Mouse (Mus musculus): Measurements from ENCODE around the gene Cend1. TPM values are rescaled to one million over a fixed set of nuclear protein-coding genes. Genes with fewer than 3 reads are reported as not detected.

Cend1 gene
- polyA plus RNA-seq, 1 experiment = 231 TPM

DNA sequence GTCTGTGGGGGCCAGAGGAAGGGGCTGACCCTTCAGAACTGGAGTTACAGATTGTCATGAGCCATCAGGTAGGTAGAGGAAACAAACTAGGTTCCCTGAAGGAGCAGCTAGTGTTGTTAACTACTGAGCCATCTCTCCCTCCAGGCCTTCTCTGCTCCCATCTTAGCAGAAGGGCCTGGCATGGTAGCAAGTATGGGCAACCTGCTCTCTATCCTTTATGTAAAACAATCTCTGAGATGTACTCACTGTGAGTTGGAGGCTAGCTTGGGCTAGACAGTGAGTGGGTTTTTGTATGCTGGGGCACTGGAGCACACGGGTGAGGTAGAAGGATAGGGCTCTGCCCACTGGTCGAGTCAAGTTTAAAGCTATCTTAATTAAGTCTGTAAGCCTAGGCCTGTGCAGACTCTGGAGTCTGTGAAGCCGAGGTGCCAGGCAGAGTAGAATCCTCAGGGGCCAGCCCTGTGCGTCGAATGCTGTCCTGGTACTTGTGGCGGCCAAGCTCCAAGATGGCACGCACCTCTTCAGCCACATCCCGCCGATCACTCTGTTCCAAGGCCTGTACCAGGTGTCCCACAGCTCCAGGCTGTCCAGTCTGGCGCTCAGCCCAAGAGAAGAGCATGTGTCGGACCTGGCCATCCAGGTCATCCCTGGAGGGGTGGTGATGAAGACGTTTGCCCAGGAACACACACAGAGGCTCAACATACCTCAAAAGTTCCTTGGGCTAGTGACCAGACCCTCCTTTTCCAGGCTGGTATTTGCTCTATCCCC is 9.1 kb upstream of the Cend1 start:
- no peak overlapping the region for H3K4me3 ChIP-seq (ENCODE audit: insufficient read depth, low read length)
- TF ChIP-seq CTCF (IDR thresholded peaks at IDR 0.05; ENCODE audit: extremely low read depth, insufficient read depth, low read length) (no peak), POLR2A (IDR thresholded peaks at IDR 0.05; ENCODE audit: extremely low read depth, insufficient read depth, low read length) (no peak)
- H3K27ac ChIP-seq (ENCODE audit: insufficient read depth, low read length) = no peak overlapping the region
- peaks cover 6% of the 10 kb centered on the region for H3K4me1 ChIP-seq (ENCODE audit: control insufficient read depth, insufficient read depth, low read length)

- H3K4me1 ChIP-seq (ENCODE audit: control insufficient read depth, insufficient read depth, low read length) = peaks cover 6% of the 10 kb centered on the region
- peak within 1 kb of the TSS; percentile 79 for H3K27ac ChIP-seq (ENCODE audit: insufficient read depth, low read length)
- TF ChIP-seq CTCF (IDR thresholded peaks at IDR 0.05; ENCODE audit: extremely low read depth, insufficient read depth, low read length) = peak; percentile 53
- TF ChIP-seq POLR2A (IDR thresholded peaks at IDR 0.05; ENCODE audit: extremely low read depth, insufficient read depth, low read length) = peak; percentile 72
- peak within 1 kb of the TSS; percentile 75 for H3K4me3 ChIP-seq (ENCODE audit: insufficient read depth, low read length)
Measured at GRCm38 (mm10) chr7:141437178-141438120, 8.2 kb upstream of the Cend1 start, which contains the start of gene Slc25a22. Slc25a22 (minus strand) TSS chr7:141437892.

DNA sequence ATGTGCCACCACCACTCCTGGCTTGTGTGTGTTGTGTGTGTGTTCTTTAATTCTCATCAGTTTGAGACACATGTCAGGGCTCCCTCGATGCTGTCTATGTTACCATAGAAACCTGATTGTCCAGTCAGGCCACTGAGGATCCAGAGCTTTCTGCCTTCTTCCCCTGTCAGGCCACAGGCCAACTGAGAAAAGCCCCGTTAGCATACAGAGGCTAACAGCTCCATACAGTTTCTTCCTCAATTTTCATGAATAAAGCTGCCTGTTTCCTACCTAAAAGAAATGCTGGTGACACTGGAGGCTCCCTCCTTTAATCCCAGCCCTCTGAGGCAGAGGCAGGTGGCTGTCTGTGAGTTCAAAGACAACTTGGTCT is 7.2 kb upstream of the Cend1 start:
- peaks cover 6% of the 10 kb centered on the region for H3K4me1 ChIP-seq (ENCODE audit: control insufficient read depth, insufficient read depth, low read length)
- TF ChIP-seq POLR2A (IDR thresholded peaks at IDR 0.05; ENCODE audit: extremely low read depth, insufficient read depth, low read length) (no peak), CTCF (IDR thresholded peaks at IDR 0.05; ENCODE audit: extremely low read depth, insufficient read depth, low read length) (no peak)

GRCm38 (mm10) chr7:141435856-141436522 is 6.7 kb upstream of the Cend1 start:
- peak overlapping the region; percentile 50; the same call in 1 of the 2 replicates for H3K27ac ChIP-seq (ENCODE audit: insufficient read depth, low read length)
- TF ChIP-seq CTCF (IDR thresholded peaks at IDR 0.05; ENCODE audit: extremely low read depth, insufficient read depth, low read length) = no peak
- no peak for TF ChIP-seq POLR2A (IDR thresholded peaks at IDR 0.05; ENCODE audit: extremely low read depth, insufficient read depth, low read length)
- H3K4me3 ChIP-seq (ENCODE audit: insufficient read depth, low read length) = peak overlapping the region; percentile 48; the same call in 1 of the 2 replicates
- H3K4me1 ChIP-seq (ENCODE audit: control insufficient read depth, insufficient read depth, low read length) = peaks cover 6% of the 10 kb centered on the region

More for the DNA sequence above, 7.2 kb upstream of the Cend1 start:
- Histone ChIP-seq H3K27ac (ENCODE audit: insufficient read depth, low read length) (no peak overlapping the region), H3K4me3 (ENCODE audit: insufficient read depth, low read length) (peak overlapping the region; percentile 75; the same call in 1 of the 2 replicates)

DNA sequence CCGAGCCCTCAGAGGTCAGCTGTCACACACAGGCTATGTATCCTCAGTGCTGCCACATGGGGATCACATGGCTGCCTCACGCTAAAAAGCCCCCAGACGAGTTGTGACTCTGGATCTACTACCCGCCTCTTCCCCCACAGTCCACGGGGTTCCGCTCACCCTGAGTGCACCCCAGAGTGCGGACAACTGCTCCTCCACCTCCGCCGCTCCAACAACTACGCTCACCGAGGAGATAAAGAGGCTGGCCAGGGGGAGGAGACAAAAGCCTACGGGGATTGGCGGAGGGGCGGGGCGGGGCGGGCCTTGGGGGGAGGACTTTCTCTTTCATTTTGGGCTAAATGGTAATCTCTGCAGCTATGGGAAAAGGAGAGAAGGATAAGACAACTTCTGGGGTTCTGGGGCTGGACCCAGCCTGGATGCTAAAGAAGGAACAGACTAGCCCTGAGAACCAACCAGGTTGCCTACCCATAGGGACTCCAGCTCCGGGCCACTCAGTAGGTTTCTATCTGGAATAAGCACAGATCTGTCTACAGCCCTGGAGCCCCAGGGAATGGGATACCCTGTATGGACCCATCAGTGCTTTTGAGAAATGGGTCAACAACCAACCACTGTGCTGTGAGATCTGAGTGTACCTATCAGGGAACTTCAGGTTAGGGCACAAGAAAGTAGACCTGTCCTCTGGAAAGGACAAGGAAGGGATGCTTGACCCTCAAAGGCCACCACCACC is 6.0 kb upstream of the Cend1 start:
- Histone ChIP-seq H3K4me3 (ENCODE audit: insufficient read depth, low read length) (peak overlapping the region; percentile 48), H3K4me1 (ENCODE audit: control insufficient read depth, insufficient read depth, low read length) (peaks cover 6% of the 10 kb centered on the region), H3K27ac (ENCODE audit: insufficient read depth, low read length) (peak overlapping the region; percentile 50; the same call in 1 of the 2 replicates)
- TF ChIP-seq CTCF (IDR thresholded peaks at IDR 0.05; ENCODE audit: extremely low read depth, insufficient read depth, low read length) (no peak), POLR2A (IDR thresholded peaks at IDR 0.05; ENCODE audit: extremely low read depth, insufficient read depth, low read length) (peak; percentile 83; the same call in 1 of the 2 replicates)

DNA sequence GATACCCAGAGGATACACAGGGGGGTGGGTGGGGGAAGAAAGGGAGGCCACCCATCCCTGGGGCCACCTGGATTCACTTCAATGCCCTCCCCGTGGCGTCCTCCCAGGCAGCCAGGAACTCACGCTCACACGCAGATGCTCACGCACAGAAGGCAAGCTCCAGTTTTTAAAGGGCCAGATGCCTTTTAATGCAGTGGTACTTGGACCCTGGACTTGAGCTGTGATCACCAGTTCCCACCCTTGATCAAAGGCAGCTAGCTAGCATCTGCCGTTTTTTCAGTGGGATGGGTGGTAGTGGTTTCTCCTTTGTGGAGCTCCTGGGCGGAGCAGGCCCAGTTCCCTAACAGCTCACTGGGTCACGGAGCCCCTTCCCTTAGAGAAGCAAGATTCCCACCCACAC is 5.2 kb upstream of the Cend1 start:
- TF ChIP-seq CTCF (IDR thresholded peaks at IDR 0.05; ENCODE audit: extremely low read depth, insufficient read depth, low read length) (no peak), POLR2A (IDR thresholded peaks at IDR 0.05; ENCODE audit: extremely low read depth, insufficient read depth, low read length) (peak; percentile 64; the same call in 1 of the 2 replicates)
- 0 out of 2 replicates have a peak overlapping the region, but pooled peaks have one; percentile 22 for H3K27ac ChIP-seq (ENCODE audit: insufficient read depth, low read length)
- peak overlapping the region; percentile 48 for H3K4me3 ChIP-seq (ENCODE audit: insufficient read depth, low read length)
- H3K4me1 ChIP-seq (ENCODE audit: control insufficient read depth, insufficient read depth, low read length) = peaks cover 6% of the 10 kb centered on the region

DNA sequence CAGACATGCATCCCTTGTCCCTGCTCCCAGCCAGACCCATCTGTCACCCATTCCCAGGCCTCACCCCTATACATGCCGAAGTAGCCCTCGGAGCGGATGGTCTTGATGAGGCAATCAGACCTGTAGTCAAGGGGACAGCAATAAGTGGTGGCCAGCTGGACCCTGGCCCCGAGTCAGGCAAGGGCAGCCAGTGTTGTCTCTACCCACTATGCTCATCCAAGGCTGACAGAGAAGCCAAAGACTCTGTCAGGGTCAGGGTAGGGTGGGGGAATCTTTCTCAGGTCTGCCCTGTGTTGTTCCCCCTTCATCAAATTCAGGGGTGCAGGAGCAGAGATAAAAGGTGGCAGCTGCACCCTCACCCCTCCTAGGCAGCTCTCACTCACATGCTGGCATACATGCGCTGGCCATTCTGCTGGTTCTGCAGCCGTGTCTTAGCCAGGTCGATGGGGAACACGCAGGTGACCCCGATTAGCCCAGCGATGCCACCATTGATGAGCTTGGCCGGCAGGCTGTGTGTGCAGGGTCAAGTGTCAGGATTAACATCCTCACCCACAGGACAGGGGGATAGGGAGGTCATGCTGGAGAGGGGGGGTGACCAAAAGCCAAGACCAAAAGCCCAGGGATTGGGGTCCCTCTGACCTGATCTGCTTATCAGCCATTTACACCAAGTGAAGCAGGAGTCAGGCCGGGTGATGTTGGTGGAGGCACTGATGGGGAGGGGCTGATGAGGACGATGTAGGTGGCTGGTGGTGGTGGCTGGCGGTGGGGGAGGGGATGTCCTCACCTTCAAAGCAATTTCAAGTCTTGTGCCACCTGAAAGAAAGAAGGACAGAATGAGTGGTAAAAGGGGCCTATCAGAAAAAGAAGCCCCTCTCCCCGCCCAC is 4.5 kb upstream of the Cend1 start:
- Histone ChIP-seq H3K4me3 (ENCODE audit: insufficient read depth, low read length) (peak overlapping the region; percentile 48), H3K27ac (ENCODE audit: insufficient read depth, low read length) (no peak overlapping the region), H3K4me1 (ENCODE audit: control insufficient read depth, insufficient read depth, low read length) (peaks cover 6% of the 10 kb centered on the region)
- TF ChIP-seq CTCF (IDR thresholded peaks at IDR 0.05; ENCODE audit: extremely low read depth, insufficient read depth, low read length) (no peak), POLR2A (IDR thresholded peaks at IDR 0.05; ENCODE audit: extremely low read depth, insufficient read depth, low read length) (no peak)

Measured in cortical plate, adult 2 months (tissue).